Comparison of ENCODE assay signal across 16 mouse cellular contexts in the genomic region with DNA sequence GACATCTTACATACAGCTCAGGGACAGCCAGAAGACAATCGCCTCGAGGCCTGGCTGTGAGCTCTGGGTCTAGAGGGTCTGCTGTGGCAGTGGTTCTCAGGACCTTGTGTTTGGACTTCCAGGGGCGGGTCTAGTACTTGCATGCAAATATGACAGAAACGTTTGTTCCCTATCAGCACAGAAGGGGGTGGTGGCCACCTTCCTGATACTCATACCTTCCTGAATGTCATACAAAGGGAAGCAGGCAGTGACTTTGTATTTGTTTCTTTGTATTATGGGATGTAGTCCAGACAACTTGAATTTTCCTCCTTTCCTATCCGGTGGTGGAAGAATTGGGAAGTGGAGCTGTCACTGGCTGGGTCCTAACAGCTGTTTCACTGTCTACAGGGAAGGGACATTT. TPM values are rescaled to one million over a fixed set of nuclear protein-coding genes. Genes with fewer than 3 reads are reported as not detected.
DNase-seq lines count a peak whose midpoint lies in the region; ATAC-seq lines count a peak whose summit lies in the region.
"Had no signal": no experiment of that assay in that cellular context is flagged by ENCODE, and none has a peak within 500 bp of the region (broad histone marks: within the 10 kb centered on the region; RNA-seq: fewer than 3 reads in every experiment).

No protein-coding gene starts in this region.

- no peak for ATAC-seq in heart, embryonic 13.5 days (ENCODE audit: extremely low read depth, insufficient number of reproducible peaks, low FRiP score, low TSS enrichment)
- ATAC-seq in hematopoietic stem cell, adult 5-6 weeks (replicated peaks in 1 of 2; ENCODE audit: insufficient read depth in 1 of 2, low FRiP score in 2 of 2, low TSS enrichment in 1 of 2, low read depth in 1 of 2, poor library complexity in 2 of 2, severe bottlenecking in 2 of 2): peak; percentile 15 to 40; a peak in 2 of 4 replicates
- ATAC-seq in stomach, embryonic 14.5 days (ENCODE audit: insufficient number of reproducible peaks, insufficient read depth, low FRiP score, low read depth): no peak

- H3K9me3 ChIP-seq in heart, embryonic 13.5 days: no peaks in the 10 kb centered on the region
- H3K9me3 ChIP-seq in stomach, embryonic 14.5 days (ENCODE audit: control insufficient read depth, low read depth, low read length): no peaks in the 10 kb centered on the region
- H3K9me3 ChIP-seq: embryonic facial prominence, embryonic 12.5 days; megakaryocyte, embryonic 14.5 days had no signal

- no peaks in the 10 kb centered on the region for H3K27me3 ChIP-seq in heart, embryonic 13.5 days (replicated peaks)
- no peaks in the 10 kb centered on the region for H3K27me3 ChIP-seq in stomach, embryonic 14.5 days (ENCODE audit: control insufficient read depth, insufficient read depth, low read length)
- H3K27me3 ChIP-seq: embryonic facial prominence, embryonic 12.5 days had no signal

- no peak overlapping the region for H3K9ac ChIP-seq in heart, embryonic 13.5 days
- H3K9ac ChIP-seq in stomach, embryonic 14.5 days (replicated peaks; ENCODE audit: low read depth, low read length): no peak overlapping the region
- H3K9ac ChIP-seq: embryonic facial prominence, embryonic 12.5 days; liver, embryonic 14.5 days had no signal

- no peak overlapping the region for H3K4me2 ChIP-seq in heart, embryonic 13.5 days
- H3K4me2 ChIP-seq in stomach, embryonic 14.5 days (replicated peaks; ENCODE audit: low read depth, low read length): no peak overlapping the region
- H3K4me2 ChIP-seq: embryonic facial prominence, embryonic 12.5 days had no signal

- DNase-seq in heart, postnatal 4 days: no peak
- DNase-seq in kidney, postnatal 36 days: peak; percentile 29 to 44
- DNase-seq in kidney, adult 11 months: no peak
- no peak for DNase-seq in thymus, postnatal 0 days (ENCODE audit: low spot score)
- no peak for DNase-seq in layer of hippocampus, adult 9-10 months (ENCODE audit: low spot score)
- DNase-seq: cerebellum, postnatal 36 days; gastrocnemius, postnatal 25 days; right cerebral cortex, adult 18-20 months; spleen, adult 18-20 months had no signal

- no peaks in the 10 kb centered on the region for H3K36me3 ChIP-seq in heart, embryonic 13.5 days
- H3K36me3 ChIP-seq in stomach, embryonic 14.5 days (ENCODE audit: control insufficient read depth, insufficient read depth, low read length): no peaks in the 10 kb centered on the region
- H3K36me3 ChIP-seq: embryonic facial prominence, embryonic 12.5 days had no signal

- peaks cover 76% of the 10 kb centered on the region for H3K4me1 ChIP-seq in heart, embryonic 13.5 days
- peaks cover 19% of the 10 kb centered on the region for H3K4me1 ChIP-seq in stomach, embryonic 14.5 days (ENCODE audit: control insufficient read depth, insufficient read depth, low read length)
- H3K4me1 ChIP-seq: megakaryocyte, embryonic 14.5 days had no signal

- WGBS in heart, embryonic 13.5 days: 50% methylated on average over 5 of the region's 5 CpGs
- 59% methylated on average over 5 of the region's 5 CpGs for WGBS in stomach, embryonic 14.5 days

- H3K27ac ChIP-seq in heart, embryonic 13.5 days (replicated peaks): peak overlapping the region; percentile 17
- H3K27ac ChIP-seq in stomach, embryonic 14.5 days (ENCODE audit: low read length): peak overlapping the region; percentile 22; the same call in 1 of the 2 replicates
- H3K27ac ChIP-seq: embryonic facial prominence, embryonic 12.5 days; left cerebral cortex, adult 2 months; liver, embryonic 14.5 days had no signal

- no peak overlapping the region for H3K4me3 ChIP-seq in heart, embryonic 13.5 days
- no peak overlapping the region for H3K4me3 ChIP-seq in stomach, embryonic 14.5 days (ENCODE audit: low read depth, low read length)
- H3K4me3 ChIP-seq: embryonic facial prominence, embryonic 12.5 days; left cerebral cortex, adult 2 months; megakaryocyte, embryonic 14.5 days had no signal

RNA-seq across cellular contexts. Expression of a gene that starts 36.2 kb away (rescaled TPM):
- 7.6 TPM in 2 replicates for polyA plus RNA-seq in heart, embryonic 13.5 days (2015; fragmentation: Nextera tagmentation; extraction: Ambion mirVana)
- 10 to 100 TPM; 31.0 to 33.3 TPM for total RNA-seq in heart, postnatal 4 days (2021)
- total RNA-seq in hematopoietic stem cell, adult 5-6 weeks (2017): 1.4 and 1.7 TPM in 2 replicates
- polyA plus RNA-seq in stomach, embryonic 14.5 days (2014; fragmentation: Nextera tagmentation; extraction: Ambion mirVana): 11.2 and 14.3 TPM in 2 replicates
- polyA plus RNA-seq in thymus, postnatal 0 days (2015; fragmentation: Nextera tagmentation; extraction: Ambion mirVana): 11.8 and 12.3 TPM in 2 replicates

Comparison
In these comparisons a context has a peak if more than half of its experiments do, and no peak if none do; other contexts are left out.
1. DNase-seq: peak in kidney, postnatal 36 days (2 of 2); none in heart, postnatal 4 days (single experiment), kidney, adult 11 months (single experiment), thymus, postnatal 0 days (single experiment) and layer of hippocampus, adult 9-10 months (single experiment).
2. ATAC-seq: peak in hematopoietic stem cell, adult 5-6 weeks (2 of 2); none in heart, embryonic 13.5 days (single experiment) and stomach, embryonic 14.5 days (single experiment).